Mouse (Mus musculus): Measurements from ENCODE around the gene Camkv.

DNA sequence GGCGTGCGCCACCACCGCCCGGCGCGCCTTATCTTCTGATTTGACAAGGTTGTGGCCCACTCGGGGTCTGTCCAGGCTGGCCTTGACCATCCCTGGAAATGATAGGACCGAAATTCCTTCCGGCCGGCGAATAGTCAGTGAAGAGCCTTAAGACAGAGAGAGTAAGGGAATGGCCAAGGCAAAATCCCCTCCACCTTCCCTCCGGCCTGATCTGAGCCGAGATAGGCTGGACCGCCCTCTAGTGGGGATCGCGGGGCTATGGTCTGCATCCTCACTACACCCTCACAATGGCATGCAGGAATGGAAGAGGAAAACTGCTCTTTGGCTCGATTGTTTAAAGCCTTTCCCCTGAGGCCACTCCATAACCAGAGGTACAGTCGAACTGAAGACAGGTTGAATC lies 50.9 kb downstream of the Camkv start:
- no peak for TF ChIP-seq ZC3H11A (IDR thresholded peaks at IDR 0.05; ENCODE audit: borderline replicate concordance, low read depth, low read length)
- no peak for TF ChIP-seq MAFK (IDR thresholded peaks at IDR 0.05; ENCODE audit: insufficient read depth, low read depth, low read length)
- no peak for TF ChIP-seq HCFC1 (IDR thresholded peaks at IDR 0.05; ENCODE audit: borderline replicate concordance, insufficient read depth, low read length)
